Mouse (Mus musculus) liver, embryonic 14.5 days (tissue): ENCODE measurements around the gene Atp1a2. TPM values are rescaled to one million over a fixed set of nuclear protein-coding genes. Genes with fewer than 3 reads are reported as not detected.
A peak's percentile ranks its signal among the peaks of the same experiment; 100 is the strongest.

ENCODE experiments used
- ATAC-seq: fragments of 200-750 bp; cut with Nextera tagmentation; 2 replicates; pipeline ENCODE4 v1.8.0; 2017; ENCODE audit warnings: moderate number of reproducible peaks, mild to moderate bottlenecking, moderate library complexity; ENCODE audit not compliant: insufficient read depth
- DNase-seq, 3 experiments: peaks; one replicate each; pipeline ENCODE4 v3.0.0-alpha.2; 2012 to 2013; ENCODE audit warnings: low read depth in 3 of 3, low spot score in 3 of 3
- H3K27ac ChIP-seq: fragments of 300-500 bp; sonication (generic); 2 replicates; pipeline ENCODE4 v1.5.1; 2014; ENCODE audit warnings: moderate library complexity, mild to moderate bottlenecking, control low read depth, inconsistent platforms
- H3K27me3 ChIP-seq: fragments of 300-500 bp; sonication (generic); 2 replicates; pipeline ENCODE4 v1.6.1; 2014; ENCODE audit warnings: mild to moderate bottlenecking, low read length, moderate library complexity; ENCODE audit not compliant: control insufficient read depth, insufficient read depth
- H3K36me3 ChIP-seq: fragments of 300-500 bp; sonication (generic); replicated peaks from 2 replicates; pipeline ENCODE4 v1.6.1; 2014; ENCODE audit warnings: low read depth; ENCODE audit not compliant: control insufficient read depth, insufficient read depth
- H3K4me1 ChIP-seq, 2 experiments: fragments of 200-500 bp in 1 of 2; fragments of 300-500 bp in 1 of 2; sonication (generic) in 1 of 2; replicated peaks; 2 replicates each; pipeline ENCODE4 v1.6.1; 2012 to 2014; ENCODE audit warnings: antibody characterized with exemption in 1 of 2, inconsistent platforms in 1 of 2, low read length in 1 of 2; ENCODE audit not compliant: control insufficient read depth in 2 of 2, insufficient read depth in 2 of 2
- H3K4me2 ChIP-seq: fragments of 300-500 bp; sonication (generic); 2 replicates; pipeline ENCODE4 v1.6.1; 2014; ENCODE audit warnings: low read depth, mild to moderate bottlenecking, control low read depth, moderate library complexity
- H3K4me3 ChIP-seq, 2 experiments: fragments of 200-500 bp in 1 of 2; fragments of 300-500 bp in 1 of 2; sonication (generic) in 1 of 2; 2 replicates each; pipeline ENCODE4 v1.5.1; 2012 to 2014; ENCODE audit warnings: low read depth in 2 of 2, low read length in 2 of 2, mild to moderate bottlenecking in 2 of 2, control low read depth in 1 of 2, inconsistent platforms in 1 of 2, moderate library complexity in 1 of 2; ENCODE audit not compliant: insufficient read depth in 1 of 2
- H3K9ac ChIP-seq: fragments of 300-500 bp; sonication (generic); replicated peaks from 2 replicates; pipeline ENCODE4 v1.6.1; 2014; ENCODE audit warnings: mild to moderate bottlenecking, control low read depth, moderate library complexity
- H3K9me3 ChIP-seq: fragments of 300-500 bp; sonication (generic); 2 replicates; pipeline ENCODE4 v1.6.1; 2016; ENCODE audit warnings: low read length, mixed read lengths; ENCODE audit not compliant: control insufficient read depth
- CTCF ChIP-seq: IDR thresholded peaks from 2 replicates; pipeline ENCODE4 v1.5.1; 2016; ENCODE audit warnings: antibody characterized with exemption, low read depth, control low read depth
- EP300 ChIP-seq: IDR thresholded peaks from 2 replicates; pipeline ENCODE4 v1.6.1; 2016; ENCODE audit warnings: antibody characterized with exemption, low read depth
- WGBS: fragments of 180-500 bp; shearing (Covaris S2); extraction: QIAGEN DNeasy Blood & Tissue Kit; methylation state at CpG from one replicate; pipeline ENCODE4 v1.1.7; 2014; ENCODE audit not compliant: insufficient replicate concordance; 5-methylcytosine and 5-hydroxymethylcytosine counted together
- polyA plus RNA-seq, 2 experiments: library from polyadenylated mRNA; depleted of rRNA in 1 of 2; stranded (reverse) in 1 of 2; unstranded in 1 of 2; fragments of >200 nt; fragmentation: Nextera tagmentation in 1 of 2; extraction: Ambion mirVana in 1 of 2; gene quantifications; 2 replicates each; pipeline versions ENCODE4 v1.2.1 to v1.2.3; 2012 to 2014

The Atp1a2 gene
- polyA plus RNA-seq, 2 experiments = 0.01 to 0.10 TPM

DNA sequence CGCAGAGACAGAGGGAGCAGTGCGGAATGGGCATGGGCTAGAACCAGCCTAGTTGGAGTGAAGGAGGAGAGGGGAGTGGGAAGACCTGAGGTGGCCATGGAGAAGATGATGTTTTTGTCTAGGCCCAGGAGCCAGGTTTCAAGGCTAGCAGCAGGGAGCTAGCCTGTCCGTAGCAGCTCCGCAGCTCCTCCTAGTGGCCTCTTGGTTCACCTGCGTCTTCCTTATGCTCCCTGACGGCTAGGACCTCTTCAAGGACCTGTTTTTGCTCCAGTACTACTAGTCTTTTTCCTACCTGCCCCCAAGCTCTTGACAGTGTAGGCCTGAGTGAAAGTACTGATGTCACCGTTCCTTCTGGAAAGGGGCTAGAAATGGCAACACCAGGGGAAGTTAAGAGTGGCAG lies 26.9 kb upstream of the Atp1a2 start:
- ATAC-seq (peak; percentile 54; the same call in 1 of the 2 replicates), DNase-seq (peak in 1 of 3 experiments; percentile 54)
- no peak overlapping the region for H3K9ac ChIP-seq
- TF ChIP-seq EP300 = no peak
- TF ChIP-seq CTCF = peak; percentile 92
- no peak overlapping the region for H3K27ac ChIP-seq
- H3K4me1 ChIP-seq = no peaks in the 10 kb centered on the region
- no peak overlapping the region for H3K4me3 ChIP-seq
- H3K9me3 ChIP-seq = no peaks in the 10 kb centered on the region
- 10% methylated on average over 7 of the region's 7 CpGs for WGBS
- no peaks in the 10 kb centered on the region for H3K36me3 ChIP-seq
- H3K27me3 ChIP-seq = peaks cover 28% of the 10 kb centered on the region
- H3K4me2 ChIP-seq = no peak overlapping the region

- Histone ChIP-seq H3K27ac (no peak overlapping the region), H3K4me1 (no peaks in the 10 kb centered on the region), H3K27me3 (peaks cover 28% of the 10 kb centered on the region), H3K4me2 (no peak overlapping the region), H3K36me3 (no peaks in the 10 kb centered on the region), H3K4me3 (no peak overlapping the region), H3K9me3 (no peaks in the 10 kb centered on the region), H3K9ac (no peak overlapping the region)
- WGBS = 23% methylated on average over 6 of the region's 6 CpGs
- TF ChIP-seq EP300 (no peak), CTCF (no peak)
- DNase-seq (no peak), ATAC-seq (no peak)
These were observed 26.0 kb upstream of the Atp1a2 start for GRCm38 (mm10) chr1:172323801-172324359.

- Histone ChIP-seq H3K9ac (no peak overlapping the region), H3K4me1 (no peaks in the 10 kb centered on the region), H3K4me3 (no peak overlapping the region), H3K27ac (no peak overlapping the region), H3K36me3 (no peaks in the 10 kb centered on the region), H3K4me2 (no peak overlapping the region), H3K9me3 (no peaks in the 10 kb centered on the region), H3K27me3 (peaks cover 28% of the 10 kb centered on the region)
- no peak for DNase-seq
- TF ChIP-seq EP300 = no peak
- no peak for TF ChIP-seq CTCF
- no peak for ATAC-seq
- 41% methylated on average over 5 of the region's 5 CpGs for WGBS
These were observed 25.4 kb upstream of the Atp1a2 start for GRCm38 (mm10) chr1:172323298-172323697.

DNA sequence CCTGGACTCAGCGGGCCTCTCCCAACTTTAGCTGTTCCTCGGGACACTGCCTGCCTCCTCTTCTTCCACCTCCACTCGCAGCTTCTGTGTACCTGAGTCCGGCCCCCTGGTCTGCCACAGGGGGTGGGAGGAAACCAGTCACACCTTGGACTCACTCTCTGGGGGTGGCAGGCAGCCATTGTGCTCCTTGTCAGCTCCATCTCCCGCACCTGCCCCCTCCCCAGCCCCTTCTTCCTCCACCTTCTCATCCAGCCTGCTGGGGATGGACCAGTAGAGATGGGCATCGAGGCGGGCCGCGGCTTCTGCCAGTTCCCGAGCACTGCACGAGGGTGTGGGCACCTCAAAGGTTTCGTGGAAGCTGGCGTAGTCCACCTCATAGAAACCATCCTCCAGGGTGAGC lies 24.9 kb upstream of the Atp1a2 start:
- no peaks in the 10 kb centered on the region for H3K9me3 ChIP-seq
- no peak for ATAC-seq
- 58% methylated on average over 13 of the region's 13 CpGs for WGBS

GRCm38 (mm10) chr1:172319921-172320411 lies 22.1 kb upstream of the Atp1a2 start:
- Histone ChIP-seq H3K4me3 (no peak overlapping the region), H3K27ac (no peak overlapping the region), H3K27me3 (peaks cover 2% of the 10 kb centered on the region), H3K9me3 (no peaks in the 10 kb centered on the region), H3K9ac (no peak overlapping the region), H3K36me3 (no peaks in the 10 kb centered on the region; the same call in 1 of the 2 replicates), H3K4me1 (no peaks in the 10 kb centered on the region), H3K4me2 (no peak overlapping the region)
- TF ChIP-seq EP300 (no peak), CTCF (no peak)
- DNase-seq = no peak
- no peak for ATAC-seq
- WGBS = 52% methylated on average over 5 of the region's 5 CpGs

More for the DNA sequence above, 24.9 kb upstream of the Atp1a2 start:
- H3K27ac ChIP-seq = no peak overlapping the region
- TF ChIP-seq EP300 (no peak), CTCF (no peak)
- no peak overlapping the region for H3K4me3 ChIP-seq
- no peak overlapping the region for H3K9ac ChIP-seq
- H3K27me3 ChIP-seq = peaks cover 28% of the 10 kb centered on the region
- no peaks in the 10 kb centered on the region; the same call in 1 of the 2 replicates for H3K36me3 ChIP-seq
- no peak for DNase-seq
- H3K4me2 ChIP-seq = no peak overlapping the region
- H3K4me1 ChIP-seq = no peaks in the 10 kb centered on the region
